Mouse (Mus musculus): Measurements from ENCODE around the gene Gpd1l.

- no peak for TF ChIP-seq CTCF (IDR thresholded peaks at IDR 0.05)
- no peak for TF ChIP-seq EP300 (IDR thresholded peaks at IDR 0.05)
Observed at GRCm38 (mm10) chr9:114925039-114925438, 8.7 kb downstream of the Gpd1l start.
